8 mouse cellular contexts compared by ENCODE assay signal in the genomic region with DNA sequence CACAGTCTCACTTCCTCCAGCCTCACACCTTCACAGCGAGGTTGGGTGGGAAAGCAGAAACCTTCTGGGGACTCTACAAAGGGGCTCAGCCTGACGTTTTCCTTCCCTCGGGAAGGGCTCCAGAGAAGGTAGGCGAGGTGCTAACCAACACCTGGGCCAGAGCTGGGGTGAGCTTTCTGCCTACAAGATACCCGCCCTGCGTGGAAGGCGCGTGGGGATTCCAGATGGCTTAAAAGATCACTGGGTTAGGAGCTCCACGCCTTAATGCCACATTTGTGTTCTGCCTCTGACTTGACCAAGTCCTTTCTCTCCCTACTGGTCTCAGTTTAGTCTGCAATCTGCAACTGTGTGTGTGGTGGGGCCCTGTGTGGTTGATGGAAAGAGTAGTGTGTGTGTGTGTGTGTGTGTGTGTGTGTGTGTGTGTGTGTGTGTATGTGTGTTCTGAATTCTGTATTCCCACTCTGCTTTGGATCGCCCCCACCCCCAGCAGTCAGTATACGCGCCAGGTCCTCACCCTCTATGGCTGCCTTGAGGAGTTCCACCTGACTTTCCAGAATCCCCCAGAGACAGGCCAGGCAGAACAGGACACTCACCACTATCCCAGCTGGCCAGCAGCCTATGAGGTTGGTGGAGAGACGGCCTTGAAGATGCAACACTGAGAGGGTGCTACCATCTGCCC. TPM values are rescaled to one million over a fixed set of nuclear protein-coding genes. Genes with fewer than 3 reads are reported as not detected.
DNase-seq lines count a peak whose midpoint lies in the region; ATAC-seq lines count a peak whose summit lies in the region.
"Had no signal": no experiment of that assay in that cellular context is flagged by ENCODE, and none has a peak within 500 bp of the region (broad histone marks: within the 10 kb centered on the region; RNA-seq: fewer than 3 reads in every experiment).

No protein-coding gene starts in this region.

- H3K27ac ChIP-seq in embryonic facial prominence, embryonic 11.5 days (replicated peaks; ENCODE audit: low read depth, low read length), result no peak overlapping the region
- peak overlapping the region; percentile 79 for H3K27ac ChIP-seq in hindbrain, embryonic 15.5 days (replicated peaks)
- peak overlapping the region; percentile 87 for H3K27ac ChIP-seq in neural tube, embryonic 15.5 days (replicated peaks)

- peak overlapping the region; percentile 82 for H3K4me2 ChIP-seq in embryonic facial prominence, embryonic 11.5 days (ENCODE audit: low read depth, low read length)
- peak overlapping the region; percentile 73 for H3K4me2 ChIP-seq in hindbrain, embryonic 15.5 days
- H3K4me2 ChIP-seq in neural tube, embryonic 15.5 days, result peak overlapping the region; percentile 78

- no peaks in the 10 kb centered on the region for H3K36me3 ChIP-seq in embryonic facial prominence, embryonic 11.5 days (replicated peaks; ENCODE audit: control insufficient read depth, insufficient read depth, low read depth, low read length)
- no peaks in the 10 kb centered on the region for H3K36me3 ChIP-seq in hindbrain, embryonic 15.5 days
- H3K36me3 ChIP-seq in neural tube, embryonic 15.5 days, result peaks cover under 1% of the 10 kb centered on the region; the same call in 1 of the 2 replicates

- ATAC-seq in embryonic facial prominence, embryonic 11.5 days (replicated peaks; ENCODE audit: insufficient number of reproducible peaks, low FRiP score, low TSS enrichment, low read depth), result no peak
- no peak for ATAC-seq in hindbrain, embryonic 15.5 days (ENCODE audit: low FRiP score, low read depth)
- ATAC-seq in neural tube, embryonic 15.5 days (ENCODE audit: low FRiP score), result no peak

- WGBS in embryonic facial prominence, embryonic 11.5 days, result 37% methylated on average over 13 of the region's 13 CpGs
- WGBS in hindbrain, embryonic 15.5 days, result 32% methylated on average over 13 of the region's 13 CpGs
- 33% methylated on average over 13 of the region's 13 CpGs for WGBS in neural tube, embryonic 15.5 days

- peak overlapping the region; percentile 5; the same call in 1 of the 2 replicates for H3K9ac ChIP-seq in embryonic facial prominence, embryonic 11.5 days (replicated peaks; ENCODE audit: low read length)
- peak overlapping the region; percentile 69 for H3K9ac ChIP-seq in hindbrain, embryonic 15.5 days
- H3K9ac ChIP-seq in neural tube, embryonic 15.5 days (replicated peaks), result peak overlapping the region; percentile 65

- peaks cover 6% of the 10 kb centered on the region; the same call in 1 of the 2 replicates for H3K4me1 ChIP-seq in embryonic facial prominence, embryonic 11.5 days (ENCODE audit: control insufficient read depth, insufficient read depth, low read length)
- peaks cover 69% of the 10 kb centered on the region for H3K4me1 ChIP-seq in hindbrain, embryonic 15.5 days (replicated peaks)
- H3K4me1 ChIP-seq in neural tube, embryonic 15.5 days, result peaks cover 68% of the 10 kb centered on the region

- peak overlapping the region; percentile 43 for H3K4me3 ChIP-seq in embryonic facial prominence, embryonic 11.5 days (ENCODE audit: low read depth, low read length)
- peak overlapping the region; percentile 56 for H3K4me3 ChIP-seq in hindbrain, embryonic 15.5 days
- peak overlapping the region; percentile 54 for H3K4me3 ChIP-seq in neural tube, embryonic 15.5 days (replicated peaks)

- DNase-seq in left cerebral cortex, adult 18-20 months (ENCODE audit: low spot score in 2 of 2), result peak; percentile 48 to 63
- DNase-seq in left cerebral cortex, adult 9 months (ENCODE audit: low spot score in 2 of 2), result no peak
- no peak for DNase-seq in embryonic facial prominence, embryonic 11.5 days (ENCODE audit: low spot score)
- DNase-seq in layer of hippocampus, postnatal 10 days (ENCODE audit: low spot score in 2 of 2), result no peak
- no peak for DNase-seq in lung, postnatal 25 days (ENCODE audit: low spot score)
- DNase-seq: left cerebral cortex, postnatal 4 days had no signal

- no peaks in the 10 kb centered on the region for H3K9me3 ChIP-seq in embryonic facial prominence, embryonic 11.5 days (replicated peaks; ENCODE audit: control insufficient read depth, low read length)
- no peaks in the 10 kb centered on the region for H3K9me3 ChIP-seq in hindbrain, embryonic 15.5 days
- H3K9me3 ChIP-seq in neural tube, embryonic 15.5 days (replicated peaks), result no peaks in the 10 kb centered on the region

- no peaks in the 10 kb centered on the region for H3K27me3 ChIP-seq in embryonic facial prominence, embryonic 11.5 days (ENCODE audit: control insufficient read depth, insufficient read depth, low read length)
- no peaks in the 10 kb centered on the region for H3K27me3 ChIP-seq in hindbrain, embryonic 15.5 days
- H3K27me3 ChIP-seq in neural tube, embryonic 15.5 days (replicated peaks), result no peaks in the 10 kb centered on the region

RNA-seq across cellular contexts. Expression of gene Slc8a2, which starts 1.5 kb away (rescaled TPM):
- total RNA-seq in left cerebral cortex, adult 18-20 months (2021), result 100 to 1,000 TPM; 214 to 216 TPM
- 0.25 and 0.42 TPM in 2 replicates for polyA plus RNA-seq in embryonic facial prominence, embryonic 11.5 days (2014; fragmentation: Nextera tagmentation; extraction: Ambion mirVana)
- polyA plus RNA-seq in hindbrain, embryonic 15.5 days (2015; fragmentation: Nextera tagmentation; extraction: Ambion mirVana), result 1.1 TPM in 2 replicates
- 1.2 and 1.4 TPM in 2 replicates for polyA plus RNA-seq in neural tube, embryonic 15.5 days (2015; fragmentation: Nextera tagmentation; extraction: Ambion mirVana)
- 100 to 1,000 TPM; 282 to 292 TPM for total RNA-seq in layer of hippocampus, postnatal 10 days (2021)

RNA-seq across cellular contexts. Expression of gene Kptn, which starts 11.4 kb away (rescaled TPM):
- total RNA-seq in left cerebral cortex, adult 18-20 months (2021), result 10 to 100 TPM; 34.9 to 35.1 TPM
- 22.1 and 23.5 TPM in 2 replicates for polyA plus RNA-seq in embryonic facial prominence, embryonic 11.5 days (2014; fragmentation: Nextera tagmentation; extraction: Ambion mirVana)
- 45.3 and 53.5 TPM in 2 replicates for polyA plus RNA-seq in hindbrain, embryonic 15.5 days (2015; fragmentation: Nextera tagmentation; extraction: Ambion mirVana)
- polyA plus RNA-seq in neural tube, embryonic 15.5 days (2015; fragmentation: Nextera tagmentation; extraction: Ambion mirVana), result 45.8 and 48.1 TPM in 2 replicates
- 10 to 100 TPM; 33.3 to 39.1 TPM for total RNA-seq in layer of hippocampus, postnatal 10 days (2021)

RNA-seq across cellular contexts. Expression of gene Napa, which starts 32.8 kb away (rescaled TPM):
- 100 to 1,000 TPM; 277 to 292 TPM for total RNA-seq in left cerebral cortex, adult 18-20 months (2021)
- 147 and 168 TPM in 2 replicates for polyA plus RNA-seq in embryonic facial prominence, embryonic 11.5 days (2014; fragmentation: Nextera tagmentation; extraction: Ambion mirVana)
- polyA plus RNA-seq in hindbrain, embryonic 15.5 days (2015; fragmentation: Nextera tagmentation; extraction: Ambion mirVana), result 218 and 239 TPM in 2 replicates
- 236 and 238 TPM in 2 replicates for polyA plus RNA-seq in neural tube, embryonic 15.5 days (2015; fragmentation: Nextera tagmentation; extraction: Ambion mirVana)
- total RNA-seq in layer of hippocampus, postnatal 10 days (2021), result 100 to 1,000 TPM; 191 to 195 TPM

RNA-seq across cellular contexts. Expression of gene Meis3, which starts 43.8 kb away (rescaled TPM):
- 10 to 100 TPM; 39.8 to 41.7 TPM for total RNA-seq in left cerebral cortex, adult 18-20 months (2021)
- polyA plus RNA-seq in embryonic facial prominence, embryonic 11.5 days (2014; fragmentation: Nextera tagmentation; extraction: Ambion mirVana), result 34.0 and 47.1 TPM in 2 replicates
- polyA plus RNA-seq in hindbrain, embryonic 15.5 days (2015; fragmentation: Nextera tagmentation; extraction: Ambion mirVana), result 120 and 134 TPM in 2 replicates
- 104 and 126 TPM in 2 replicates for polyA plus RNA-seq in neural tube, embryonic 15.5 days (2015; fragmentation: Nextera tagmentation; extraction: Ambion mirVana)
- 10 to 100 TPM; 36.2 to 41.5 TPM for total RNA-seq in layer of hippocampus, postnatal 10 days (2021)

Comparison
In these comparisons a context has a peak if more than half of its experiments do, and no peak if none do; other contexts are left out.
1. DNase-seq: peak in left cerebral cortex, adult 18-20 months (2 of 2); none in left cerebral cortex, adult 9 months (0 of 2), embryonic facial prominence, embryonic 11.5 days (single experiment), layer of hippocampus, postnatal 10 days (0 of 2) and lung, postnatal 25 days (single experiment).
2. H3K9ac ChIP-seq: peak in every context shown above with its lines; median percentile 69 in hindbrain, embryonic 15.5 days; 65 in neural tube, embryonic 15.5 days; 5 in embryonic facial prominence, embryonic 11.5 days.
3. Peak in every context shown above with its lines, with median percentiles within 50 percentile points of each other: H3K4me2 ChIP-seq and H3K4me3 ChIP-seq.